Mouse (Mus musculus) urinary bladder, postnatal 14 days (tissue): ENCODE measurements around the gene Gm21560.
A peak's percentile ranks its signal among the peaks of the same experiment; 100 is the strongest.
"Not testable (repeated sequence)": the region's sequence is repeated elsewhere in the genome, so short reads cannot be mapped to it uniquely, and the experiment has no call there.

Experiments
- DNase-seq: peaks from one replicate; pipeline ENCODE4 v3.0.0; 2021; ENCODE audit warnings: low spot score

Gene Gm21560

GRCm38 (mm10) chr14:6219192-6219591, at the start of gene Gm21560:
TSS of gene Gm21560 (minus strand) at chr14:6219292.
- DNase-seq, result not testable (repeated sequence)

DNA sequence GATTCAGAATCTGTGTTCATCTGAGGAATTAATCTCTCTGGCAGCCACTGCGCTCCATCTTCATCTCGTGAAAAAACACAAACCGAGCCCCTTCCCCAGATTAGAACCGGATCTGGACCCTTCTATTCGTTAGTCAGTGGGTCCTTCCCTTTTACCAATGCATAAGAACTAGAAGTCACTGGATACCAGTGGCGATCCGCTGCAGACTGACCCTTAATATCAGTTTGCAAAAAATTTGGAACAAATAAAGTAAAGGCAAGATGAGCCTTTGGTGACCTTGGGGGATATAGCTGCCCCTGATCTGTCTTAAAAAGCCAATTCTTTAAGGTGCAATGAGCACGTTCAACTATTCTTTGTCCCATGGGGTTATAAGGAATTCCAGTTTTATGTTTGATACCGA, 55.6 kb downstream of the Gm21560 start:
- DNase-seq, result peak; percentile 2

DNA sequence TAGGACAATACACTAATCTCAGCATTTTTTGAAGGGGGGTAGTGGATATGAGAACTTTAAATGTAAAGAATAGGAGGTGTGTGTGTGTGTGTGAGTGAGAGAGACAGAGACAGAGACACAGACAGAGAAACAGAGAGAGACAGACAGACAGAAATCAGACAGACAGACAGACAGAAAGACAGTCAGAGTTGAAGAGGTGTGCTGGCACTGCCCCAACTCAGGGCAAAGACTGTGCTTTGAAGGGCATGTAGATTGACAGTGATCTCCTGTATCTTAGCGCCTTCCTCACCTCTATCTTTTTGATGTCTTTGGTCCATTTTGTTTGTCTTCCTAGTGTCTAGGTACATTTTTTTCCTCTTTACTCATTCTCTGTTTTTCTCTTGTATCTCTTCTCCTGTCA, 58.0 kb downstream of the Gm21560 start:
- not testable (repeated sequence) for DNase-seq
